Mouse (Mus musculus) small intestine, adult 2 months (tissue): Measurements from ENCODE around the gene Sema4g.

Experiments
- CTCF ChIP-seq: fragments of 200-500 bp; IDR thresholded peaks from 2 replicates; pipeline ENCODE4 v1.5.1; 2012; ENCODE audit warnings: low read depth, mild to moderate bottlenecking, control low read depth, inconsistent platforms, low read length, moderate library complexity, mixed read lengths; ENCODE audit not compliant: insufficient replicate concordance, insufficient read length; ENCODE audit errors: extremely low read depth
- POLR2A ChIP-seq: fragments of 200-500 bp; IDR thresholded peaks from 2 replicates; pipeline ENCODE4 v1.6.1; 2012; ENCODE audit warnings: low read depth, mild to moderate bottlenecking, control low read depth, inconsistent platforms, low read length, moderate library complexity

GRCm38 (mm10) chr19:44983366-44983765, 5.5 kb upstream of the Sema4g start:
- TF ChIP-seq CTCF (no peak), POLR2A (no peak)
